Mouse (Mus musculus) cerebellum, adult 2 months (tissue): ENCODE data around the gene Idua.

Source experiments
- CTCF ChIP-seq: fragments of 200-500 bp; IDR thresholded peaks from 2 replicates; pipeline ENCODE4 v1.5.1; 2011; ENCODE audit warnings: low read depth, mild to moderate bottlenecking, control low read depth, low read length, moderate library complexity, borderline replicate concordance; ENCODE audit not compliant: insufficient read depth
- POLR2A ChIP-seq: fragments of 200-500 bp; IDR thresholded peaks from 2 replicates; pipeline ENCODE4 v1.6.1; 2011; ENCODE audit warnings: low read length, control low read depth, borderline replicate concordance; ENCODE audit not compliant: insufficient read depth

DNA sequence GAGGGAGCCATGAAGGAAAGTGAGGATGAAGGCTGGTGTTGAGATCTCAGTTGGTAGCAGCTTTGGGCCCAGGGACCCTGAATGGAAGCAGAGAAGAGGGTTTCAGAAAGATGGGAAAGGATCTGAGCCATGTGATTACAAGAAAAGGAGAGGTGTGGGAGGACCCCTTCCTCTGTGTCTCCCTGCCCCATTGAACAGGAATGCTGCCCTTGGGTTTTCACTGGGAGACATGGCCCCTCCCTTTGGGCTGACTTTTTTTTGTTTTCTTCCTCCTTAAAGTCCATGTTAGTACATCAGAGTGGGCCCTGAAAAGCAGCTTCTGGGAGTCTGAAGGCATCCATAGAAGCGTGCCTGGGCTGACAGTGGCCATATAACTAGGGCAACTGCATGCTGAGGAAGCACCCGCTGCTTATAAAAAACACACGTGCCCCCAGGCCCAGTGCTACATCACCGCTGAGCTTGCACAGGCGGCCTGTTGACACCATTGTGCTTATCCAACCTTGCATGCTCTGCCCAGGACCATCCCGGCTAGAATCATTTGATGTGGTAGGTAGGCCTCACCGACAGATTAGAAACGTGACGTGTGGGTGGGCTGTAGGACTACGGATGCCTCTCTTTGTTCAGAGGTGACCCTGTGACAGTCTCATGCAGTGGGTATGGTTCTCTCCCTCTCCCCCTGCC lies 41.4 kb downstream of the Idua start:
- TF ChIP-seq CTCF, result no peak
- no peak for TF ChIP-seq POLR2A
